Mouse (Mus musculus) mouse trophoblast stem cell (cell line): ENCODE results near the gene Emp1.

Source experiments
- in situ Hi-C, 2 experiments: fragments of 300-500 bp; cut with MseI, MboI; formaldehyde crosslinking; loops; 2 replicates in 1 of 2; 3 replicates in 1 of 2; pipeline ENCODE4 v1.15.1; 2025

The Emp1 gene

DNA sequence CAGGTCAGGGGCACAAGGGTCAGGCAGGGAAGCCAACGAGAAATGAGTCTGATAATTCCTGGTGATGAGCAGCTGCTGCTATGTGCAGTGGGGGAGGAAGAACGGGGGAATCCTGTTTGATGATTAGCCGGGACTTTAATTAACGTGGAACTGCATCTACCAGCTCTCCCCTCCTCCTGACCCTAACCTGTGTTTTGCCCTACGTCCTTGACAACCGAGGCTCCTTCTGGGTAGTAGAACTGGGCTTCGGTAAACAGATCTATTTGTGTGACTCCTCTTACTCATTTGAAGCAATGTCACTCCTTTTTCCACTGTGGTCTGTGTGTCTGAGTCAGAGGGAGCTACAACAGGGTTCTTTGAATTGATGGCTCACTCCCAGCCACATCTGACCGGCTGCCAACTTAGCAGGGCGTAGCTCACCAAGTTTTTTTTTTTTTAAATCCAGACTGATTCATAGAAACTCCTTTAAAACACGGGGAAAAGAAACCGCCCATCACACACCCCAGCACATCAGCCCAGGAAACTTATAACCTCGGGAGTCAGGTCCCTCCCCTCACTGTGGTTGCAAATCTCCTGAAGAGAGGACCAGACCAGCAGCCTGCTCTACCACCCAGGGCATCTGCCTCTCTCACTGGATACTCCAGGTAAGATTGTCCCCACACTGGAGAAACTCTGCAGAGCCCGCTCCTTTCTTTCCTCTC lies at the start of gene Emp1:
Emp1 (plus strand) TSS at position 87 of the 701 bp plus-strand sequence.
- in situ Hi-C loops = no loop called here

DNA sequence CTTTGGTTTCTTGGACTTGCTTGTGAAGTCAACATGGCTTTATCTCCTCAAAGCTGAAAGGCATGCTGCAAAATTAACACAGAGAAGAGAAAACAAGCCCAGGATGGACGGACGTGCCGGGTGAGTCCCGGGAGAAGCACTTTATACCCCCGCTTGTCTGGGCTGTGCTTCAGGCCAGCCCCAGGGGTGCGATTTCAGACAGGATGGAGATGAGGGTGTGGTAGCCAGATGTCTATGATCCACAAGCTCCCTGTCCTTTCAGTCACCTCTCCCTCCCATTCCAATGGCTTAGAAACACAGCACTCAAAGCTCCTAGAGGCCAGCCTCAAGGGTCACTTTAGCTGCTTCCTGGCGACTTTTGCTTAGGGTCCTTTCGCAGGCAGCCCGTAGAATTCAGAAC lies 48.4 kb upstream of the Emp1 start:
- in situ Hi-C loops = no loop called here

DNA sequence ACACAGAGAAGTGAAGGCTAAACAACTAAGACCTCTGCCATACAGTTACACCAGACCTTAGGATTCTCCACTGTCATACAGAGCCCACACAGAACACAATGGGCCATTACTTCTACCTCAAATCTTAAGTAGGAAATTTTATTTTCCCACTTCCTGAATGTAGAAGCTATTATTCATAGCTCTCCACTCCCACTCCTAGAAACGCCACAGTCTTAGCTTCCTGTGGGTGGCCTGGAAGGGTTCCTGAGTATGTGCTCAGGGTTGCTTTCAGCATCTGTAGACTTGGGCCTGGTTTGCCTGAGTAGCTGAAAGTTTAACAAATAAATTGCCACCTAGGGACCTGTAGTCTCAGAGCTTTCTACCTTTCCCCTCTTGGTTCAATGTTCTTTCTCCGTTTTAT lies 46.2 kb upstream of the Emp1 start:
- in situ Hi-C loops = no loop called here

DNA sequence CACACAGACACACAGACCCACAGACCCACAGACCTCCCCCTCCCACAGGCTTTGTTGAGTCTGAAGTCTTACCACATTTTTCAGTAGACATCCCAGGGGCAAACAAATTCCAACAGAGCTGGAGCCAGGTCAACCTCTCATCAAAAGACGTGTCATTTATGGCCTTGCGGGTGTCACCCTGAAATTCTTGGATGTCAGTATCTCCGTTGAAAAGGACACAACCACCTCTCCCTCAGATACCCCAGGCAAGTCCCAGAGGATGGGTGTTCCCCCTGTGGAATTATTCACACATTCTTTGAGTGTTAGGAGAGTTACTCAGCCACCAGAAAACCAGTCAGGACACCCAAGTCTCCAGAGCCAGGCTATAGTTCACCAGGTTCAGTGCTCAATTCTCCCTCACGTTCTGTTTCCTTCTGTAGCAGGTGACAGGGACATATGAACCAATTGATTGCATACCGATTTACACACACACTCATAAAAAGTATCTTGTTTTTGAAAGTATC lies 42.9 kb upstream of the Emp1 start:
- in situ Hi-C loops = no loop called here

DNA sequence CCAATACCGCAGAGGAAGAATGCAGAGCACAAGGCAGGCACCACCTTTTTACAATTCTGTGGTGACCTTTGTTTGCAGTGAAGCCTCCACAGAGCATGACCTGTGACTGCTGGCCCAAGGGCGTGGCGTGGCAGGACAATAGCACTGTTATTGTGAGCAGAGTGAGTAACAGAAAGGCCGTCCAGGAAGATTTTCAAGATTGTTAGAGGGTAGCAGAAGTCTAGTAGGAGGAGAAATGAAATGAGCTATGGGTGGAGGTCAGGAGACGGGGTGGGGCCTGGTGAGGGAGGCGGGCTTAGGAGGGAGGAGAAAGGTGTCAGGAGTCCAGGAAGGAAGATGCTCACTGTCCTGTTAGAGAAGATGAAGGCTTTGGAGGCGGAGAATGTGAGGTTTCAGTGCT lies 39.6 kb upstream of the Emp1 start:
- in situ Hi-C loops = no loop called here

DNA sequence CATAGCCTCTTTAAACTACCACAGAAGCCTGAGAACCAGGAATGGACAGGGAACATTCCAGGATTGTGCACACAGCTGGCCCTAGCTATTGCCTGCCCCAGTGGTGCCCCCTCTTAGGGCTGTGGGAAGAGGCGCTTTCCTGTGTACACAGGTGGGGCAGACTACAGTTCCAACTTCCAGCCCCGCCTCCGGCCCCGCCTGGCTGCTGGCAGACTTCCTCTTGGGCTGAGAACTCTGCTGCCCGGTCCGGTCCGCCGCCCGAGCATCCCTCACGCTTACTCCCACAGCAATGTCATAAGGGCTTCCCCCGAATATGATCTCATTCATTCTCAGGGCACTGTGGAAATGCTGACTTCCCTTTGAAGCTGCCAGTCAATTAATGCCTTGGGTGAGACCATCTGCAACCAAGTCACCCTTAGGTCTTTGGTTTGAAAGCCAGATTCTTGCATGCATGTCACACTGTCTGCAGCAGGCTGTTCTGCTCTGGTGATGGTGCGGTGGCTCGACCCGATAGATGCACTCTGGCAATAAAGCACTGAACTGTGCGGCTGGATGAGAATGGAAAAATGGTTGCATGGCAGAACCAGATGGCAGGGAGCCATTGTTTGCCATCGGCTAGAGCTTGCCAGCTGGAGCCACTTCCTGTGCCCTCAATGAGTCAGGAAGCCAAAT lies 38.9 kb upstream of the Emp1 start:
- in situ Hi-C loops = no loop called here

DNA sequence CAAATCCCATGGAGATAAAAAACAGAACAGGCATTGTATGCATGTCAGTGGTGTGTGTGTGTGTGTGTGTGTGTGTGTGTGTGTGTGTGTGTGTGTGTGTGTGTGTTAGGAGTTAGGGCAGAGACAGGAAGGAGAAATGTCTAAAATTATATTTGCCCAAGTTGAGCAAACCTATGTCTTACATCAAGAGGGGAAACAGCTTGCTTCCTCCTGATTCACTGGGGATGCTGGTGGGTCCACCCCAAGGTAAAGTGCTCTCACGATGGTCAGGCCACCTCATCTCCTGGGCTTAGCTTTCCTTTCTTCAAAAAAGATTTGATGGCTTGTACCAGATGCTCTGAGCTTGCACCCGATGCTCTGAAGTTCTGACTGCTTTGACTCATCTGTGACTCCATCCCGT lies 38.2 kb upstream of the Emp1 start:
- in situ Hi-C loops = no loop called here

DNA sequence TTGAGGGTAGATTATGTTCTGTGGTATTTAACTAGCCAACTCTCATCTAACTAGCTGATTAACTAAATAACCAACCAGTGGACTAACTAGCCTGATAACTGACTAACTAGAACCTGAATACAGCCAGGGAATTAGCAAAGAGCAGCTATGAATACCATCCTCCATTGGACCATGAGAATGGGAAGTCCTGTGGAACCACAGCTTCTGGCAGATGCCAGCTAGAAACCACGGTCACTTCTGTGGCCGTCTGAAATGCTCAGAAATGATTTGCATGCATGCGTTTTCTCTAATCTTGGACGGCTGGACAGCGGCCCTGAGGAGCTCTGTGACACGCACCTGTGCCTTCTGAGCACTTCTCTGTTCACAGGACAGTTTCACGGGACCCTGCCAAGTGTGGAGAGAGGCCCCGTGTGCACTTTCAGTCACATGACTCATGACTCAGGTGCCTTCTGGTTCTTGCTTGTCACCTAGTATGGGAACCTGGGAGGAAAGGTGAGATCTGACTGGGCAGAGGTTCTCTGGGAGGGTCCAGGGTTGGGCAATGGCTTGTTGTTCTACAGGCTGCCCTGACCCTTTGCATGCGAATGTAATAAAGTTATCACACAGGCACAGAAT lies 37.6 kb upstream of the Emp1 start:
- in situ Hi-C loops = no loop called here

DNA sequence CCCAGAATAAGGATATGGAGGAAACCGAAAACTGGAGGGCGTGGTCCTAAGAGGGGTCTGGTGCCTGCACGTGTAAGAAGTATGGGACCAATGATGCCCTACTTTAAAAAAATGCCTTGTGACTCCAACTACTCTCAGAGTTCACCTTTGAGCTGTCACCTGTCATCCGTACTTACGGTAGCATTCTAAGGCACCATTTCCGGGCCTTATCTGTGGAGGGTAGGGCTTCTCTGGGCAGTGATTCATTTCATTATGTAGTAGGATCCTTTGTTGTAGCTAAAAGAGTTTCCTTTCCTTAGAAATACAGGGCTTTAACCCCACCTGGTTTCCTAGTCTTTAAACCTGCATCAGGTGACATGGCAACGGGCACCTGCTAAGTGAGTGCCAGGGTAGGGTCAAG lies 35.5 kb upstream of the Emp1 start:
- in situ Hi-C loops = no loop called here

DNA sequence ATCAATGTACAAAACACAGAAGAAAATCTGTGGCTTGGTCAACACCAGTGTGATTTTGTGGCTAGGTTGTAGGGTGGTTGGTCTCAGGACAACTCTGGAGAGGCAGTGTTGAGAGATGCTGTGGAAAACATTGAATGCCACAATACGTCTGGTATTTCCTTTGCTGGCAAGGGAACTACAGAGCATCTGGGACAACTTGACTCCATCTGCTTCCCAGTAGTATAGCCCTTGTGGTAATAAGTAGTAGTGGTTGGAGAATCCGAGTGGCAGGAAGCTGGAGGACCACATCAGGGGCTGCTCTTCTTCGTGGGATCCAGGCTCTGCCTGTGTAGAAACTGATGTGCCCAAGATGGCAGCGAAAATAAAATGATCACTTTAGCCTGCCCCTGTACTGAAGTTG lies 30.4 kb upstream of the Emp1 start:
- in situ Hi-C loops = no loop called here

DNA sequence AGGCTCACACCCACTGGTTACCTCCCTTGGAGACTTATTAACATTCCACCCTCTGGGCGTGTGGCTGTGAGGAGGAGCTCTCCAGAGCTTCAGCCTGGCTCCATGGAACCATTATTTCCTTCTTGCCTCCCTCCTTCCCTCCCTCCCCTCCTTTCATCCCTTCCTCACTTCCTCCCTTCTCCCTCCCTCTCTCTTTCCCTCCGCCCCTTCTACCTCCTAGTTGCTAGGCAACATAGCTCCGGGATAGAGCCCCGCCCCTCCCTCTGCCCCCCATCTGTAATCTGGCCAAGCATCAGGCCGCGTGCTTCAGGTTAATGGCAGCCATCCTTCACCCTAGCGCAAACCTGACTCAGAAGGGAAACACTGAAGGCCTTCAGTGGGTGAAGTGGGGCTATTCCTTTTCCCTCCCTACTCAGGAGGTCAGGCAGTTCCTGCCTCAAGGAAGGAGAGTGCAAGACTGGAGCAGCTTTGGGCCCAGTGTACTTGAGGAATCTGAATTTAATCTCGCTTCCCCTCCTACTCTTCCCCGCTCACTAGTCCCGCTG lies 29.5 kb upstream of the Emp1 start:
- in situ Hi-C loops = no loop called here

DNA sequence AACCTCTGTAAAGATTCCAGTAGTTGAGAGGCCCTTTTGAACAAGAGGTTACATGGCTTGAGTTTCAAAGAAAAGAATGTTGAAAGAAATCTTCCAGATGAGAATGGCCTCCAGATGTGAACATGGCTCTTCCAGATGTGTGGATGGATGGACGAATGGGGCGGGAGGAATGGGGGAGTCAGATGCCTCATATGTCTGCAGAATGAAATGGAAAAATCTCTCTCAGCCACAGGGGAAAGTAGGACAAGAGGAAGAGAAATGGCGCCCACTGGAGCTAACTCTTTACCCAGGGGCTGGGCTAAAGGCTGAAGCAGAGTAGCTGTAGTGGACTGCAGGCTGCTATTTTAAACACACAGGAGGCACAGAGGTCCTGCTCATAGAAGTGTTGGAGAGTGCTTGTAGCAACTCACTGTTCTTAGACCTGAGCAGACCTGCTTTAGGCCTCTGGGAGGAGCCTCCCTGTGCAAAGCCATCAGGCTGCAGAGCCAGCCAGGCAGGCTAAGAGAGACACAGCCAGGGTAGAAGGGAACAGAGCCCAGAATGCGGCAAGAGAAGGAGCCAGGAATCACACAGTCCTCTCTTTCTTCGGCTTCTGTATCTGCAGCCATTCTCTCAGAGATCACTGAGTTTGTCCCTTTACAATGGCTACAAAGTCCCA lies 28.2 kb upstream of the Emp1 start:
- in situ Hi-C loops = no loop called here

DNA sequence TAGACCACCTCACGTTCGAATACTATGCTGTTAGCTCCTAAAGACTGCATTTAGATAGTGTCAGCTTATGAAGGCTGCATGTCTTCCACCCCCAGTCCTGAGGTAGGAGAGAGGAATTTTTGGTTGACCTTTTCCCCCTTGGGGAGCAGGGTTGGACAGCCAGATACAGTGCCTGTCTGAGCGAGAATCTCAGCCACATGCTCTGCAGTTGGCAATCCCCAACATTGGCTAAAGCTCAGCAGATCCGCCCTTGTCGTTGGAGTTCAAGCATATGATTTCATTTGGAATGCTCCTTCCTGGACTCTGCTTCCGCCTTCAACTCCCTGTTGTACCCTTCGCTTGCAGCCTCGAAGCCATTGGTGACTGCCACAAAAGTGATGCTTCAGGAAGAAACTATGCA lies 26.0 kb upstream of the Emp1 start:
- in situ Hi-C loops = no loop called here

DNA sequence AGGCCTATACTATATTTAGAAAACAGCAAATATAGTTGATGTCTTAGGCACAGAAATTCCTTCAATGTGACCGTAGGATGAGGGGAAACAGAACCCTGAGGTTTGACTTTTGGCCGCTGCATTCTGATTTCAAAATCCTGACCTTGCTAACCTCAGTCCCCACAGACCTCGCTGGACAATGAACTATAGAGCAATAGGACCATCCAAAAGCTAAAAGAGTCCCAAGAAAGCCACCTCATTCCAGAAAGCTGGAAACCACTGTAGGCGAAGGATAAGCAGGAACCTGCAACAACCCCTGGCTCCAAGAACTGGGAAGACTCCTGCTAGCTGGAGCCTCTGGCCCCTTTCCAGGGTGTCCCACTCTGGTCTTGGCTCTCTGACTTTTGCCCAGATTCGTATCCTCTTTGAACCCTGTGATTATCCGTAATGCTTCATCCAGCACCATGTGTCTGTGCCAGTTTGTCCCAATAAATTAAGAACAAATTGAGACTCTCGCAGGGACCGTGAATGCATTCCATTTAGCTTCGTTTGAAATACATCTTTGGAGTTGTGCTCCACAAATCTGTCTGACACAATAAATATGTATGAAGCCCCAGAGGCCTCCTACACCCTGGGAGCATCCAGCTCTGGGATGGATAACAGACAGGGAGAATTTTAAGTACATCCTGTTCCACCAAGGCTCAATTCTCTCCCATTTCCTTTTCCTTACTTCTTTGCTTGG lies 21.8 kb upstream of the Emp1 start:
- in situ Hi-C loops = no loop called here

DNA sequence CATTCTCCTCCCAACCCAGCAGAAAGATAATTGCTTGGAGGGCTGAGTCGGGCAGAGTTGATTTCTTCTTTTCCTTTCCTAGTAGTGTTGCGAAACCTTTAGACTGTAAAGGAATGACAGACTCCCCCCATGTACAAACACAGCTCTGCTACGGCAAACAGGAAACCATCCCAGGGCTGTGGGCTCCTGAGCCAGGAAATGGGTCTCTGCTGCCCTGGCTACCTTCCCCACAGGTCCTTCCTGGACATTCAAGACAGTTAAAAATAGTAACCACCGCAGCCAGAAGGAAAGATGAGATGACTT lies 21.3 kb upstream of the Emp1 start:
- in situ Hi-C loops = no loop called here

DNA sequence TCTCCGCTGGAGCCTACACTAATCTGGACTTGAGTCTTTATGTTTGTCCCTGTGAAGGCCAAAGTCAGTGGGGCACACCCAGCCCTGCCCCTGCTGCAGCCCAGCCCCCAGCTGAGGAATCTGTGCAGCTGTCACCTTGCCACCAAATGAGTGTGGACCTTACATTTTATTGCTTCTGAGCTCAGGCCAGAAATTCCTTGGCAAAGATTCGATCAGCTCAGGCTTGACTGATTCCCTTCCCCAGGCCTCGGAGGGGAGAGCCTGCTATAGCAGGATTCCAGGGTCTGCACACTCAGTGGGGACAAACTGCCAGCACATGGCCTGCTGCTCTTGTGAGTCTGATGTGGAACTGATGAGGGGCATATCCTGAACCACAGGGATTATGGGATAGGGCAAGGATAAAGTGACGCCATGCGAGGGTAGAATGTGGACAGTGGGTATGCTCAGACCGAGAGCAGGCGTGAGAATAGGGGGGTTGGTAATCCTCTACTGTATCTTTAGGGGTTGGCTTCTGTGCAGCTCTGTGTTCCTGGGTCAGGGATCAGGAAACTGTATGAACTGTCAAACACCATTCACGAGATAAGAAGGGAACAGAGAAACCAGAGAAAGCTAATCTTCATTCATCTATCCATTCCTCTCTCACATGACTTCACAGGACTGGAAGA lies 10.6 kb upstream of the Emp1 start:
- in situ Hi-C loops = no loop called here

DNA sequence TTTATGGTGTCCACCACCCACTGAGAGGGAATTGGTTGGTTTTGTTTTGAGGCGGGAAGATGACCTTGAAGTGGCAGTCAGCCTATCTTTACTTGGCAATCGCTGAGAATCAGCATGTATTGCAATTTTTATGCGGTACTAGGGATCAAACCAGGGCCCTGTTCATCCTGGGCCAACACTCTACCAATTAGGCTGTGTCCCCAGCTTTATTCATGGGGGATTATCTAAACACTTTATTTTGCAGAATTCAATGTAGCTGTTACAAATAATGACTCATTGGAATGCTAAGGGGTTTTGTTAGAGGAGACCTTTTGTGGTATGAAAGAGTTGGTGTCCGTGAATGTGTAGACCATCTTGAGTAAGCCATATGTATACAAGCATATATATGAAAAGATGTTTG lies 9.8 kb upstream of the Emp1 start:
- in situ Hi-C loops = no loop called here

DNA sequence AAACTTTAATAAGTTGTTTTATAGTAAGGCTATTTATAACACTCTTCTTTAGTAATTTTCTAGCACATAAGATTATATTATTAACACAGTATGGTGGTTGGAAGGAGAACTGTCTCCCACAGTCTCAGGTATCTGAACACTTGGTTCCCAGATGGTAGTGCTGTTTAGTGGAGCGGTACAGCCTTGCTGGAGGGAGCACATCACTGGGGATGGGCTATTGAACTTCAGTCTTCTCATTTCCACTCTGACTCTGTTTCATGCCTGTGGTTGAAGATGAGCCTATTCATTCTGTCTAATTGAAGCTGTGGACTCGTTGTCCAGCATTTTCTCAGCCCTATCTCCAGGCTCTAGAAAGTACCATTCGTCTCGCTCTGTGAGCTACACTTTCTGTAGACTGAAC lies 7.4 kb upstream of the Emp1 start:
- in situ Hi-C loops = no loop called here

DNA sequence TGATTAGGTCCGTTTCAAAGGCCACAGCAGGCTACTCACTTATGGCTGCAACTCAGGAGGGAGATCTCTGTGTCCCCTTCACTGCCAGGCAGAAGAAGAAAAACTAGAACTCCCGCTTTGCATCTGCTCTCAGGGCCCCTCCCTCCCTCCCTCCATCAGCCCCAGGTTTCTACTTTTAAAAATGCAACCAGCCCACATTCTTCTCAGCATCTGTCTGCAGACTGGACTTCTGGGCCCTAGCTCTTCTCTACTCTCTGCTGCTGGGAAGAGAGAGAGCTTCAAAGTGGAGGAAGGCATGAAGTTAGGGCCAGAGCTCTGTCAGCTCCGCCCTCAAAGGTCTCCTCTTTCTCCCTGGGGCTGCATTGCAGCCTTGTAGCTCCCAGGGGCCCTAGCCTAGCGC lies 2.0 kb upstream of the Emp1 start:
- in situ Hi-C loops = no loop called here

DNA sequence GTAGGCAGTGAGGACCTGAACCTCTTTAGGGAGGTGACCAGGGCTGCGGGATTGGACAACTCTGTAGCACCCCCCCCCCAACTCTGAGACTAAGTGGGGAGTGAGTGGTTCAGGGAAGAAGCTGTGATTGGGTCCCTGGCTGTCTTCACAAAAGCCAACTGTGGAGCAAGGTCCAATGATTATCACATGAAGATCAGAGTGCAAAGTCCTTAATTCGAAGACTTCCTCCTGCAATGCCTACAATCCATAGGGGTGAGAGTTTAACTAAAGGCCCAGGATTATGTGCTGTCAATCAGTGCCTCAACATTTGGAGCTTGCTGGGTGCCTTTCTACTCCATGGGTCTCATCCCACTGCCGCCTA lies 267 bp upstream of the Emp1 start:
- in situ Hi-C loops = no loop called here

DNA sequence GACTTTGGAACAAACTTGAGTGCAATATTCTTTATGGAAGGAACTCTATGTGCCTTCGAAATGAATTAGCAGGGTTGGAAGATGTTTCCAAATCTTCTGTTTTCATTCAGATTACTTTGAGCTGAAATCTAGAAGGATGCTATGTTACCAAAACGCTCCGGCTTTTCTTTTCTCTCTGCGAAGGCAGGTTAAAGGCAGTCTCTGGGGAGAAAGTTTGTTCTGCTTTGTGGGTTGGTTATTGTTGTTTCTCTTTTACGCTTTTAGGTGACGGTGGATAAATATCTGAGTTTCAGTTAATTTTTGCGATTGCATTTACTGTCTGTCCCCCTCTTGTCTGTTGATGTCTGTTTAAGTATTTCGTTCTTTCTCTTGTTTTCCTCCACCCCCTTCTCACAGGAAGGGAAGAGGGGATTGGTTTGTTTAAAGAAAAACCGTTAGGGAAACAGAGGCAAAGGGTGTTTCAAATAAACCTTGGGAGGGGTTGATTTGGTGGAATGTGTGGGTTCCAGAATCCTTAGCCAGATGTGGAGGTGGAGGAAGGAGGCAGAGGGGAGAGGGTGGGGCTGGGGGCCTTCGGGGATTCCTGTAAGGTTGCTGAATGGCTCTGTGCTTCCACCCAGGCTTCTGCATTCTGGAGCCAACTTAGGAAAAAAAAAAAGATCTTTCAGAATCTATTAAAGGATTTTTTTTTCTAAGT lies 1.1 kb downstream of the Emp1 start:
- in situ Hi-C loops = no loop called here
